Mouse (Mus musculus) layer of hippocampus, postnatal 25 days (tissue): ENCODE data around the gene Capzb. TPM values are rescaled to one million over a fixed set of nuclear protein-coding genes. Genes with fewer than 3 reads are reported as not detected.

Experiments used
- DNase-seq, 2 experiments: peaks; one replicate each; pipeline ENCODE4 v3.0.0; 2022; ENCODE audit warnings: mixed read lengths in 2 of 2, low spot score in 1 of 2; ENCODE audit errors: extremely low spot score in 1 of 2
- total RNA-seq, 2 experiments: library from RNA; stranded (reverse); gene quantifications; 2 replicates each; pipeline ENCODE4 v1.2.3; 2021

Capzb gene
- total RNA-seq, 2 experiments from 2014 or later: 444 to 476 TPM

DNA sequence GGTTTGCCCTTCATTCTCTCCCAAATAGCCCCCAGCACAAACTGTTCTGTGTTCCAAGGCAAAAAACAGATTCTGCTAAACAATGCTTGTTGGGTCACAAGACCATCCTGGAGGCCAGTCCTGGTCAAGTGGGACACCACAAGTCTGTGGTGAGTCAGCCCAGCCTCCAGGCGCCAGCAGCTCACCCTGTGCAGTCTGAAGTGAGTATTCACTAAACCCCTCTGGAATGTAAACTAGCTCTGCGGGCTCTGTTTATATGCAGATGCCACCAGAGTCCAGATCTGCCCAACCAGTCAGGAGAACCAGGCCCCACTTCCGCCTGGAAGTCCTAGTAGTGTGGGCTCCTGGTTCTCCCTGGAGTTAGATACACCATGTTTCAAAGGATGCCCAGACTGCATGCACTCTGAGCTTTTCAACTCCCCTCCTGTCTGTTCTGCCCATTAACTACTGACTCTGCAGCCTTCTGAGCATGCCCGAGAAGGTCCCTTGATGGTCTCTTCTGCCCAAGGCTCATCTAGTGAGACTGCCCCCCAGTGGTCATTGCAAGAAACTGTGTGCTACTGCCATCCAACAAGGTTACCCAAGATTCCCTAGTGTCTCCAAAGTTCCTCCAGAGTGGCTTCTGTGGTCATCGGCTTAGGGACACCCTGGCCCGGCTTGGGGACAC lies 39.9 kb downstream of the Capzb start:
- peak in 1 of 2 experiments; percentile 58 for DNase-seq

DNA sequence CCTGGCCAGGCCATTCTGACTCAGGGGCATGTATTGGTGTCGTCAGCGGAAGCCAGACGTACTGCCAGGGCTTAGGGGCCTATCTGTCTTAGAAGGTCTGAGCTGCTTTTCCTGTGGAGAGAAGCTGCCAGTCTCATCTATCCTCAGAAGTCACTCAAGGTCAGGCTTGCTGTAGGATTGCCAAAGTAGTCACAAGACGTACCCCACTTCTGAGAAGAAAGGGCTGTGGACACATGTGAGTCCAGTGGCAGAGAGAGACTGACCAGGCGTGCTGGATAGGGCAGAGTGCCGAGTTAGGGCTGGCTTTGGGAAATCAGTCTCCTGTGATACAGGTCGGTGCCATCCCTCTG lies 40.4 kb downstream of the Capzb start:
- no peak for DNase-seq

DNA sequence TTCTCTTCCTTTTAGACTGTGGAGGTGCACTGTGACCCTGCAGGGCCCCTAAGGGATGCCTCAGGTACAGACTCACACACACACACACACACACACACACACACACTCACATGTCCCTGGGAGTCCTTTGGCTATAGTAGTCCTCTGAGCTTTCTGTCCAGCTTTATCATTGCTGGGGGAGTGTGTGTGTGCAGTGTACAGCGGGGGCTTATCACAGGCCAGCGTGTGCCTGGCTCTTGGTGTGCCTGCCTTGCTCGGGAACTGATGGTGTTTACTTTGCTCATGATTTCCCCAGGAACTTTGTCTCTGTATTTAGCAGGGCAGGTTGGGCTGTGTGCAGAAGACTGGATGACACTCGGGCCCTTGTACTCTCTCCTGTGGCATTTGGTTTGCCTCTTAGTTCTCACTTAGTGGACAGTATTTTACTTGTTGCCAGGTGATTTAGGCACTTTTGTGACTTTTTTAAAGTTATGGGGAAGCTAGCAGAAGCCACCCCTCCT lies 41.1 kb downstream of the Capzb start:
- no peak for DNase-seq

DNA sequence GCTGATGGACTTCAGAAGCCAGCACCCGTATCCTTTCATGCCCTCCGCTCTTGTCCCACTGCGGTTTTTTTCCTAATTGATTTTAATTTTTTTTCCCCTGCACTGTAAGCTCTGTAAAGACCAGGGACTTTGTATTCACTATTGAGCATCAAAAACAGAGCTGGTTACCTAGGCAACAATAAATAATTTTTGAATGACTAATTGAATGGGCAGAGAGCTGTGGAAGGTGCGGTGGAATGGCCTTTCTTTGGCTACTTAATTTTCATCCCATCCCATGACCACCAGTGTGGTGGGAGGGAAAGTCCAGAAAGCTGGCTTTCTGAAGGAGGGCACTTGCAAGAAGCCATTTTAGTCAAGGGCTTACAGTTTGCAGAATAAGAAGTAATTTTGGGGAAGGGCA lies 41.6 kb downstream of the Capzb start:
- no peak for DNase-seq

DNA sequence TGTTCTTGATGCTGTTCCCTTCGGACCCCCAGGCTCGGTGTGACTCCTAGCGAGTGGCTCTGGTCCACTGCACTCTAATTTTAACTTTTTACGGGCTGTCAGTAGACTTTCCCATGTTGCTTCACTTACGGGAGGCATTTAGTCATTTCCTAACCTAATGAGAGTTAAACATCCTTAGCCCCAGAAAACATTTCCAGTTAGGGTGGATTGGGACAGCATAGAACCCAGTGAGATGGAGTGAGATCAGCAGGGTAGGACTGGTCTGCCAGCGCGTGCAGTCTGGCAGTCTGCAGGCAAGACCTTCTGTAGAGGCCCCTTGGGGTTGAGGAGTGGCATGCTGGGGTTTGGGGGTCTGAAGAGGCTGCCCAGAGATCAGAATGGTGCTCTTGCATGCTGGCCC lies 42.9 kb downstream of the Capzb start:
- no peak for DNase-seq

DNA sequence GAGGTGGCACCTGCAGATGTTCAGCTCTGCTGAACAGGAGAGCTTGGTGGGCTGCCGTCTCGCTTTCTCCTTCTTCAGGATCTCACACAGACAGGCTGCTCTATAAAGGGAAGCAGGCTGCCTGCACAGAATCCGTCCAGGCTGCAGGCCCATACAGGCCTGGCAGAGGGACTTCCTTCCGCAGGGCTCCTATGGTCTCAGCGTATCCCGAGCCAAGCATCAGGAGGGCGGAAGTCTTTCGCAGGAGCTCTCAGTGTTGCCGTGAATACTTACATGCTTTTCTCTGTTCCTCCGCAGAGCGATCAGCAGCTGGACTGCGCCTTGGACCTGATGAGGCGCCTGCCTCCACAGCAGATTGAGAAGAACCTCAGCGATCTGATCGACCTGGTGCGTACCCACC lies 45.9 kb downstream of the Capzb start:
- DNase-seq: no peak

DNA sequence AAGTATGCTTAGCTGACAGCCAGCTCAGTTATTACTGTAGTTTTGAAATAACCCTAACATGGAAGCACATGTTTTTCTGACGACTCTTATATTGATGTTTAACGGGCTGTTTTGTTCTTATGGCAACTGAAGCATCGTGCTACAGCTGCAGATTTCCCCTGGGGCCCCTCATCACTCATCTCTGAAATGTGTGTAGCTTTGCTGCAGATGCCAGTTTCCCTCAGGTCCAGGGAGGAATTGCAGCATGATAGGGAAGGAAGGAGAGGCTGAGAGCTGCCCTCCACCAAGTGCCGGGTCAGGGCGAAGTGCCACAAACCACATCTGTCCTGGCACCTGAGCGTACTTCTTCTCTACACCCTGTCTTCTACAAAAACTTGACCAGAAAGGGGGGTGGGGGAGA lies 47.6 kb downstream of the Capzb start:
- DNase-seq: no peak

DNA sequence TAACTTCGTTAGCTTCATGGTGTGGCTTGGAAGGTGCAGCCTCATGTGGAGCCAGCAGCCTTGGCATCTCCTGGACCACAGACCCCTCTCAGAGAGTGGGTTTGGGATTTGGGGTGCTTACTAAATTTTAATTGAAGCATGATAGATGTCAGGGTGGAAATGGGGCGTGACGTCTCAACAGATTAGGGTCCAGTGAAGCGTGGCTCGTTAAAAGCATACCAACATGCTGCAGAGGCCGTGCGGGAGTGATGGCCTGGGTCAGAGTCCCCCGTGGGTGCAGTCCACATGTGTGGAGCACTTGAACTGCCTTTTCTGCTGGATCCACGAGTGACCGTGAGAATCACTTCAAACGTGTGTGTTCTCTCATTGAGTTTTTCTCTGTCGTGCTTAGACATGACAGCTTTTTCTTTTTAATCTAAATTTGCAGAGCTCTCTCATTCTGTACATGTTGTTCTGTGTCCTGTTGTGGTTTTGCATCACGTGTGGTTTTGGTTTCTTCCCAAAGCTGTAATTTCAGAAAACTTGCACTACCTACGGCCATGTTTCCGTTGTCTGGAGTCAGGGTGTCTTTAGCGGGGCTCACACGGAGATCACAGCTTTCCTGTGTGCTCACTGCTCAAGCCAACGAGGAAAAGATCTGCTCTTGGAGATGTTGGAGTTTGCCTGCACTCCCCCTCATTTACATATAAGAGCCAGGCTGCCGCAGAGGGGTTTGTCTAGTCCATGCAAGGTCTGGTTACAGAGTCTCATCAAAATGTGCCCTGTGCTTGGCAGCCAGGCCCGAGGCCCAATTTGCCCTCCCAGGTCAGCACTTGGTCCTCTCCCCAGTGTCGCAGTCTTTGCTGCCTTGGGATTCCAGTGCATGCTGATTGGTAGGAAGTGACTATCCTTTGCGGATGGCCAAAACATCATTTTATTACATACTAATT lies 49.2 kb downstream of the Capzb start:
- DNase-seq: no peak

DNA sequence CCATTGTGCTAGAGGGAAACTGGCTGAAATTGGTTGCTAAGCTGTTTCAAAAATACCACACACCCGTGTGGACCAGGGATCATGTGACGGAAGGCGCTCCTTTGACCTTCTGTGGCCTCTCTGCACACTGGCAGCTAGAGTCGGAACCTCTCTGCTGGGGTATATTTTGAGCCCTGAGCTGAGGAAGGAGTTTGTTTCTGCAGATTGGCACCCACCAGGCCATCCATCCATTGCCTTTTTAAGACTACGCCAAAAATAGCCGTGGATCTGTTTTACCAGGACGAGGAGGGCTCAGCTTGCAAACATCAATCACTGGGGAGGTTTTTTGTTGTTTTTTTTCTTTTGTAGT lies 49.9 kb downstream of the Capzb start:
- no peak for DNase-seq

DNA sequence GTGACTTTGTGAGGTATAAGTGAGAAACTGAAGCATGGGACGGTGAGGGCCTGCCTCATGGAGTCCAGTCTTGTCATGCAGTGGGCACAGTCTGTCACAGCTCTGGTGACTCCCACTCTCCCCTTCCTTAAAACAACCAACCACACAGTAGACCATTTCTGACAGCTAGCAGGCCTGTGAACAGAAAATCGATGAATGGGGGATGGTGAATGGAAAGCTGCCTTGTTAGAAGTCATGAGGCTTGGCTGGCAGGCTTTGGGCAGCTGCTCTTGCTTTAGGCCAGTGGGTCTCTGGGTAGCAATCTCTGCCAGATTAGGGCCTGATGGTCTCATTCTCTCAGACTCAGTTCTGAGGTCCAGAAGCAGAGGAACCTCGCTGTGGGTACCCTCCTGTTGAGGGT lies 51.5 kb downstream of the Capzb start:
- no peak for DNase-seq

DNA sequence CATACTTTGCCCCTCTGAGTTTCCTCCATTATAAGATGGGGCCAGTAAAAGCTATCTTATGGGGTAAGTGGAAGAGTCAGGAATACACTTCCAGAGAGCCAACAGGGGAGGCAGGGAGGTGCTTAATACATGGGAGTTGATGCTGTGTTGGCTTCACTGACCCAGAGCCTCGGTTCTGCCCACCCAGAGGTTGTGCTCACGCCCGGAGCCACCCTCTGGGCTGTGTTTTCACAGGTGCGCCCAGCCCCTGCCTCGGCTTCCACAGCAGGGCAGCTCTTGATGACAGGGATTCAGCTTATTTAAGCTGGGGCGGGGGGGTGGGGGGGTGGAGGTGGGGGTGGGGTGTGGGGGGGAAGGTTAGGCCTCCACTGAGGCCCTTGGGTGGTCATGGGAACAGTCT lies 52.1 kb downstream of the Capzb start:
- no peak for DNase-seq

DNA sequence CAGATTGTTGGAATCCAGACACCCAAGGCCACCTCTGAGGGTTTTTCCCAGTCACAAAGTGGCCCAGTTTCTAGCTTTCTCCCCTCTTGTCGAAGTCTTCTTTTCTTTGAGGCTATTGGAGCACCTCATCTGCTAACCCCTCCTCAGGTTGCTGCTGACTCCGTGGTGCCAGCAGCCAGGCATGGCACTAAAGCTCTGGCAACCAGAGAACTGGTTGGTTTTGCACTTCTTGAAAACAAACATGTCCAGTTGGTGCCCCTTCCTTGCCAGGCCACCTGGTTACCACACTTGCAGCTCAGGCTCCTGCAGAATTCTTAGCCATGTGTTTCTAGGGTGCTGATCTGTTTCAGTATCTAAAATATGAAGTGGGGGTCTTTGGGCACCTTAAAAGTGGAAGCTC lies 52.8 kb downstream of the Capzb start:
- no peak for DNase-seq

DNA sequence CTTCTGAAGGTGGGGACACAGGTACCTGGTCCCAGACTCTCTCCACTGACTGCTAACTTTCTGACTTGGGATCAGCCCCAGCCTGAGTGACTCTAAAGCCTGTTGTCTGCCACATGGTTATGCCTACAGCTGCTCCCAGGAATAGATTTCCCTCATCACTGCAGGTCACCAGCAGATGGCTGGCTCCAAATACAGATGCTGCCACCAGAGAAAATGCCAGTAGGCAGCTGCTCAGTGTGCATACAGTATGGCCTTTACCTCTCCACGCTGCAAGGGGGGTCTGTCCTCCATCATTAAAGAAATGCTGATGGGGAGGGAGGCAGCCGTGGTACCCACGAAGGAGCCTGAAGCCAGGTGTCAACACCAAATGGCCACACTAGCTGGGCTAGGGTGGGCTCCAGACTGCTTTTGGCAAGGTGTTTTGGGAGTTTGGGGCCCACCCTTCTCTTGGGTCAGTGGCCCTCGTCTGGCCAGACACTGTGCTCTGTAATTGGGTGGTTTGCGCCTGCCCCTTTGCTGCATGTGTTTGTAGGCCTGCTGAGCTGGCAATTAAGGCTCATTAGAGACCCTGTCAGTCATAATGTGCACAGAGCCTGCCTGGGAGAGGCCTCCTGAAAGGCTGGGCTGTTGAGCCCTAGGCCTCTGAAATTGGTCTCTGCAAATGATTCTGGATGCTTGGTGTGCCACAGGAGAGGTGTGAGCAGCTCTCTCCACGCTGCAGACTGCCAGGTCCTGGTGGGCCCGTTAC lies 53.6 kb downstream of the Capzb start:
- no peak for DNase-seq

DNA sequence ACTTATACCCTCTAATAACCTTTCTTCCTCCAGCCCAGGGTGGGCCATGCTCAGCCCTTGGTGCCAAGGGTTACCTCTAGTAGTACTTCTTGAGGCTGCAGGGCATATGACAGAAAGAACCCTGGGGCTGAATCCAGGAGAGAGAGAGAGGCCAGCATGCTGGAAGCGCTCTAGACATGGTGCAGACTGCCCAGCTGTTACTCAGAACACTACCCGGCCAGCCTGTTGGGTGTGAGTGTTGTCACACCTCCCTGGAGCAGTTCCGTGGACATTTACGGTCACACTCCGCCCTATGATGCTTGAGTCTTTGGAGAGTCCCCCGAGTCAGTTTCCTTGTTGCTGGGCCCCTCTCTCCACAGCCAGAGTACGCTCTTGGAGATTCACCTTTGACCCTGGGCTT lies 55.3 kb downstream of the Capzb start:
- no peak for DNase-seq

DNA sequence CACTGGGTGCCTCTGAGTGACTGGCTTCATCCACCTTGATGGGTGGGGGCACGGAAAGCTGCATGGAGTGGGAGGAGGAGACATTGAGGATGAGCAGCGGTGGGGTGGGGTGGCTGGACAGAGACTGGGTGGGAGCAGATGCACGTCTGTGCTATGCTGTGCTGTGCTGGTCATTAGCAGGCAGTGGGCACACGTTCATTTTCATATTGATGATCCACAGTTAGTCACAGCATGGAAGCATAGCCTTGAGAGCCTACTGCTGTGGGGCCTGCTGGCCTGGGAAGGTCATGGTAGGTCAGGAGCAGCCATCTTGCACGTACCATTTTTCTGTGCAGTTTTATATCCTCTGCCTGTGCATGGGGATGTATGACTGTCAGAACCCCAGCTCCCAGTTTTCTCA lies 56.0 kb downstream of the Capzb start:
- no peak for DNase-seq

DNA sequence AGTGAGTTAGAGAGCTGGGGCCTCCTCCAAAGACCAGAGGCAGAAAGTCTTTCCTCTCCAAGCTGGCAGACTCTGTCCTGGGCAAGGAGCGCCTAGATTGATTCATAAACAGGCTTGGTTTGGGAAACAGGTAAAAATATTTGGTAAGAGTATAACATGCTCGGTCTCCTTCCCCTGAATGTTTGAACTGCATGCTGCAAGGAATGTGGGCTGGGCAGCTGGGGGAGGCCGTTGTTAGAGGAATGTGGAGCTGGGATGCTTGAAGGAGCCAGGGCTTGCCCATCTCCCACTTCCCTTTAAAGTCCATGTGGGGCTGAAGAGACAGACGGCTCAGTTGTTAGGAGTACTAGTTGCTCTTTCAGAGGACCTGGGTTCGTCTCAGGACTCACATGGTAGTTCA lies 57.3 kb downstream of the Capzb start:
- DNase-seq: no peak

DNA sequence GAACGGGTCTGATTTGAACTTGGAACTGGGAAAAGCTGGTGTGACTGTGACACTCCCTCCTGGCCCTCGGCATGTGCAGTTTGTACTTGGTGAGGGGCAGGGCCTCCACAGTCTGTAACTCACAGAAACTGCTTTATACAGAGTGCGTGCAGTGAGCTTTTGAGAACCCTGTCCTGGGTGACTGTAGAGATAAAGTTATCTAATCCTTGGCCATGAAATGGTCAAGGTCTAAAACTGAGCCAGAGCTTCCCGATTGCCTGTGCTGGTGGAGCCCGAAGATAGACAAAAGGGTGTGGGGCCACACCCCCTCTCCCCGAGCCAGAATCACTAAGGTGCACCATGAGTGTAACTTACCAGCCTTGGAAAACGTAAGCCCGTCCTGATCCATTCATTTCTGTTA lies 58.2 kb downstream of the Capzb start:
- no peak for DNase-seq

DNA sequence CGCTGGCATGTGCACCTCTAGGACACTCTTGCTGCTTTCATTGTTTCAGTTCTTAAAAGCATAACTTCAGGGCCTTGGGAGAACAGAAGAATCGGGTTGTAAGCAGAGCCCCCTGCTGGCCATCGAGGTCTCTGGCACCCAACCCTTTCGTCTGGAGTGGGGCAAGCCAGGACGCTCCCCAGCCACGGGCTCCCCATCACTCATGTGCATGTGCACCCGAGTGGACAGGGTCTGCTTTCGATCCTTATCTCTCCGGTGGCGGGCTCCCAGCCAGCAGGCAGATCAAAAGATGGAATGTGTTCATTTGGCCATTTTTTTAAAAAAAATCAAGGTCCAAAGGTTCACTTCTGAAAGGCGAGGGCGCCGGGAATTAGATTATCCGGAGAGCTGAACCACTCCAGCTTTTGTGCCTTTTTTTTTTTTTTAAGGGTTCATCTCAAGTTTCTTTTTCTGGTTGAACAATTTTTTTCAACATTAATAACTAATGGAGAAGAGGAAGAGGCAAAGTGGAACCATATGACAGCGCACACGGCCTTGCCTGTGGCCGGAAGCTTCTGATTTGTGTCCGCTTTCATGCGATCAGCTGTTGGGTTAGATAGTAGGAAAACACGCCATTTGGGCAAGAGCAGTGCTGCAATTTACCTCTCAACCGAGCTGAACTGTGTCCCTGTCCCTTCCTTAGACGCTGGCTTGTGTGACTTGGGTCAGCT lies 59.5 kb downstream of the Capzb start:
- peak; percentile 49 to 82 for DNase-seq

DNA sequence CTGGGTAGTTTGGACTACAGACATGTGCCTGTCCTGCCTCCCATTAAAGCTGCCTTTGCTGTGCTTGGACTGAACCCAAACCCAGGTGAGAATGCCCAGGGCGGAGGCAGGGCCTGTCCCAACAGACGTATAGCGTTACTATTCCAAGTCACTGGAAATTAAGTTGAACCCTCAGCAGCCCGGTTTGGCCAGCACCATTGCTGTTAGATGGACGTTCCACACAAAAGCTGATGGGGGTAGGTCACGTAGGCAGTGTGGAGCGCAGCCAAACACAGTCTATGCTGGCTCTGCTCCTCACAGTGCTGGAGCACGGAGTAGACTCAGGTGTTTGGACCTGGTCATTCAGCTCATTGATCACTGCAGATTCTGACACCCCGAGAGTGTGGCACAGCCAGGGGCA lies 60.5 kb downstream of the Capzb start:
- DNase-seq: no peak

DNA sequence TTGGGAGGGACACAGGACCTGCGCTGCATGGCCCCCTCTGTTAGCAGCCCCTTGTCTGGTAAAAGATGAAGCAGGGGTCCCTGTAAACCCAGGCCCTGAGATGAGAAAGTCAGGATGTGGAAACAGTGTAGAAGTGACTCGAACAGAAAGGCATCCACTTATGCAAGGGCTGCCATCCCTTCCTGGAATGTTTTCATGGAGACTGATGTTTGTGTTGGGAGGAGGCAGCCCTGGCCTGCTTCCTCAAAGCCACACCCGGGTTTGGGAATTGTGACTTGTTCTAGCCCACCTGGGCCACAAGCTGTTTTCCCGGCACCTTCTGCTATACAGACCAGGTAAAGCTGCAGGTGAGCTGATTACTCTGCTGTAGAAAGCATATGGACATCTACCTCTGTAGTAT lies 63.4 kb downstream of the Capzb start:
- no peak for DNase-seq

DNA sequence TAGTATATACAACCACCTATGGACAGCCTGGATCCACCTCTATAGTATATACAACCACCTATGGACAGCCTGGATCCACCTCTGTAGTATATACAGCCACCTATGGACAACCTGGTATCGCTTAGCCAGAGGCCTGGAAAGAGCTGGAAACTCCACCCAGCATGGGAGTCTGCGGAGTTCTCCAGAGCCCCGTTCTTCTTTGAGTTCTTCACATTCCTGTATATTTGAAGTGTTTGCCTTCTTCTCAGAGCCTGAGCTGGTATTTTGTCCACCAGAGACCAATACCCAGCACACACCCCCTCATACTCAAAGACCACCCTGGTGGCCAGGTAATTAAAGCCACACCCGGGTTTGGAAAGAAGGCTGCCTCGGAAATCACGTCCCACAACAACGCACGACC lies 64.0 kb downstream of the Capzb start:
- DNase-seq: no peak
